Mouse (Mus musculus) ES-Bruce4 (cell line): ENCODE measurements around the gene Siah3.

ENCODE experiments used
- CTCF ChIP-seq: IDR thresholded peaks from one replicate; pipeline ENCODE4 v1.8.1; 2011; ENCODE audit warnings: low read depth, low read length
- EP300 ChIP-seq: IDR thresholded peaks from 2 replicates; pipeline ENCODE4 v1.6.1; 2011; ENCODE audit warnings: low read depth, low read length; ENCODE audit not compliant: insufficient read depth
- POLR2A ChIP-seq: IDR thresholded peaks from one replicate; pipeline ENCODE4 v1.8.1; 2011; ENCODE audit warnings: low read length; ENCODE audit not compliant: insufficient read depth

DNA sequence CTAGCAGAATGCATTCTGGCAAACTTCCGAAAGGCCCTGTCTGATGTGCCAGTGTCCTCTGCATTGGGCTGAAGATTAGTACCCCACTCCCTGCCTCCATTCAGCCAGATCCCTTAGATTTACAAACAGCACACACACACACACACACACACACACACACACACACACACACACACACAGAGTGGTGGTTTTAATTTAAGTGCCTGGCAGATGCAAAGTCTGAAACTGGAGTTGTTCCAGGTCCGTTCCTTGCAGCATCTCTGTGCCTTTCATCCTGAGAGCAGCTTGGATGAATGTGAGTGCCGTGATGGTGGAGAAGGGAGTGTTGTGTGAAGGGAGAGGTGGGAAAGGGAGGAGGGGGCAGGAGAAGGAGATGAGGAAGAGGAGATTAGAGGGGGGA is 4.2 kb downstream of the Siah3 start:
- TF ChIP-seq POLR2A, result no peak
- no peak for TF ChIP-seq CTCF
- TF ChIP-seq EP300, result no peak
